Mouse (Mus musculus): Measurements from ENCODE around the gene Plcxd2. TPM values are rescaled to one million over a fixed set of nuclear protein-coding genes. Genes with fewer than 3 reads are reported as not detected.

The Plcxd2 gene
- polyA plus RNA-seq, 1 experiment from 2014 or later, result 1.2 TPM

GRCm38 (mm10) chr16:45973959-45974686 lies 35.9 kb downstream of the Plcxd2 start:
- Histone ChIP-seq H3K9ac (replicated peaks; ENCODE audit: low read depth, low read length) (no peak overlapping the region), H3K27ac (ENCODE audit: low read length) (no peak overlapping the region), H3K4me2 (replicated peaks; ENCODE audit: low read depth, low read length) (no peak overlapping the region), H3K4me1 (ENCODE audit: control insufficient read depth, insufficient read depth, low read length) (no peaks in the 10 kb centered on the region), H3K27me3 (ENCODE audit: control insufficient read depth, insufficient read depth, low read length) (no peaks in the 10 kb centered on the region), H3K36me3 (ENCODE audit: control insufficient read depth, insufficient read depth, low read length) (no peaks in the 10 kb centered on the region), H3K4me3 (ENCODE audit: low read depth, low read length) (no peak overlapping the region), H3K9me3 (ENCODE audit: control insufficient read depth, low read depth, low read length) (no peaks in the 10 kb centered on the region)
- ATAC-seq (ENCODE audit: insufficient number of reproducible peaks, insufficient read depth, low FRiP score, low read depth), result no peak
- 51% methylated on average over 9 of the region's 9 CpGs for WGBS

- Histone ChIP-seq H3K4me3 (ENCODE audit: low read depth, low read length) (no peak overlapping the region), H3K4me1 (ENCODE audit: control insufficient read depth, insufficient read depth, low read length) (peaks cover 6% of the 10 kb centered on the region; the same call in 1 of the 2 replicates), H3K9ac (replicated peaks; ENCODE audit: low read depth, low read length) (no peak overlapping the region), H3K36me3 (ENCODE audit: control insufficient read depth, insufficient read depth, low read length) (no peaks in the 10 kb centered on the region), H3K27ac (ENCODE audit: low read length) (no peak overlapping the region), H3K4me2 (replicated peaks; ENCODE audit: low read depth, low read length) (no peak overlapping the region), H3K9me3 (ENCODE audit: control insufficient read depth, low read depth, low read length) (no peaks in the 10 kb centered on the region), H3K27me3 (ENCODE audit: control insufficient read depth, insufficient read depth, low read length) (no peaks in the 10 kb centered on the region)
- WGBS, result 89% methylated on average over 2 of the region's 2 CpGs
- ATAC-seq (ENCODE audit: insufficient number of reproducible peaks, insufficient read depth, low FRiP score, low read depth), result no peak
Measured at GRCm38 (mm10) chr16:45970187-45970586, 39.8 kb downstream of the Plcxd2 start.

- no peaks in the 10 kb centered on the region for H3K36me3 ChIP-seq (ENCODE audit: control insufficient read depth, insufficient read depth, low read length)
- no peak overlapping the region for H3K4me2 ChIP-seq (replicated peaks; ENCODE audit: low read depth, low read length)
- no peak overlapping the region for H3K4me3 ChIP-seq (ENCODE audit: low read depth, low read length)
- no peak overlapping the region for H3K9ac ChIP-seq (replicated peaks; ENCODE audit: low read depth, low read length)
- H3K4me1 ChIP-seq (ENCODE audit: control insufficient read depth, insufficient read depth, low read length), result peaks cover 6% of the 10 kb centered on the region; the same call in 1 of the 2 replicates
- ATAC-seq (ENCODE audit: insufficient number of reproducible peaks, insufficient read depth, low FRiP score, low read depth), result no peak
- 72% methylated on average over 5 of the region's 5 CpGs for WGBS
- no peaks in the 10 kb centered on the region for H3K27me3 ChIP-seq (ENCODE audit: control insufficient read depth, insufficient read depth, low read length)
- no peak overlapping the region for H3K27ac ChIP-seq (ENCODE audit: low read length)
- H3K9me3 ChIP-seq (ENCODE audit: control insufficient read depth, low read depth, low read length), result no peaks in the 10 kb centered on the region
Measured at GRCm38 (mm10) chr16:45968716-45969115, 41.3 kb downstream of the Plcxd2 start.

GRCm38 (mm10) chr16:45967471-45967870 lies 42.5 kb downstream of the Plcxd2 start:
- Histone ChIP-seq H3K4me2 (replicated peaks; ENCODE audit: low read depth, low read length) (no peak overlapping the region), H3K9me3 (ENCODE audit: control insufficient read depth, low read depth, low read length) (no peaks in the 10 kb centered on the region), H3K27ac (ENCODE audit: low read length) (no peak overlapping the region), H3K27me3 (ENCODE audit: control insufficient read depth, insufficient read depth, low read length) (no peaks in the 10 kb centered on the region), H3K4me3 (ENCODE audit: low read depth, low read length) (no peak overlapping the region), H3K36me3 (ENCODE audit: control insufficient read depth, insufficient read depth, low read length) (no peaks in the 10 kb centered on the region), H3K9ac (replicated peaks; ENCODE audit: low read depth, low read length) (no peak overlapping the region), H3K4me1 (ENCODE audit: control insufficient read depth, insufficient read depth, low read length) (peaks cover 6% of the 10 kb centered on the region; the same call in 1 of the 2 replicates)
- WGBS, result 7% methylated on average over 7 of the region's 7 CpGs
- ATAC-seq (ENCODE audit: insufficient number of reproducible peaks, insufficient read depth, low FRiP score, low read depth), result peak; percentile 75; the same call in 1 of the 2 replicates

- no peaks in the 10 kb centered on the region for H3K27me3 ChIP-seq (ENCODE audit: control insufficient read depth, insufficient read depth, low read length)
- no peaks in the 10 kb centered on the region for H3K36me3 ChIP-seq (ENCODE audit: control insufficient read depth, insufficient read depth, low read length)
- H3K27ac ChIP-seq (ENCODE audit: low read length), result no peak overlapping the region
- H3K4me1 ChIP-seq (ENCODE audit: control insufficient read depth, insufficient read depth, low read length), result peaks cover 6% of the 10 kb centered on the region; the same call in 1 of the 2 replicates
- 48% methylated on average over 5 of the region's 5 CpGs for WGBS
- H3K4me2 ChIP-seq (replicated peaks; ENCODE audit: low read depth, low read length), result no peak overlapping the region
- H3K4me3 ChIP-seq (ENCODE audit: low read depth, low read length), result no peak overlapping the region
- no peak overlapping the region for H3K9ac ChIP-seq (replicated peaks; ENCODE audit: low read depth, low read length)
- no peaks in the 10 kb centered on the region for H3K9me3 ChIP-seq (ENCODE audit: control insufficient read depth, low read depth, low read length)
- no peak for ATAC-seq (ENCODE audit: insufficient number of reproducible peaks, insufficient read depth, low FRiP score, low read depth)
Measured at GRCm38 (mm10) chr16:45966604-45967003, 43.4 kb downstream of the Plcxd2 start.

- Histone ChIP-seq H3K9ac (replicated peaks; ENCODE audit: low read depth, low read length) (no peak overlapping the region), H3K27me3 (ENCODE audit: control insufficient read depth, insufficient read depth, low read length) (no peaks in the 10 kb centered on the region), H3K4me3 (ENCODE audit: low read depth, low read length) (no peak overlapping the region), H3K4me1 (ENCODE audit: control insufficient read depth, insufficient read depth, low read length) (peaks cover 6% of the 10 kb centered on the region; the same call in 1 of the 2 replicates), H3K9me3 (ENCODE audit: control insufficient read depth, low read depth, low read length) (no peaks in the 10 kb centered on the region), H3K36me3 (ENCODE audit: control insufficient read depth, insufficient read depth, low read length) (no peaks in the 10 kb centered on the region), H3K4me2 (replicated peaks; ENCODE audit: low read depth, low read length) (no peak overlapping the region), H3K27ac (ENCODE audit: low read length) (no peak overlapping the region)
- WGBS, result 66% methylated on average over 6 of the region's 6 CpGs
- ATAC-seq (ENCODE audit: insufficient number of reproducible peaks, insufficient read depth, low FRiP score, low read depth), result no peak
Measured at GRCm38 (mm10) chr16:45964777-45965176, 45.2 kb downstream of the Plcxd2 start.

- H3K4me1 ChIP-seq (ENCODE audit: control insufficient read depth, insufficient read depth, low read length), result peaks cover 6% of the 10 kb centered on the region; the same call in 1 of the 2 replicates
- H3K9ac ChIP-seq (replicated peaks; ENCODE audit: low read depth, low read length), result no peak overlapping the region
- no peak for ATAC-seq (ENCODE audit: insufficient number of reproducible peaks, insufficient read depth, low FRiP score, low read depth)
- no peak overlapping the region for H3K27ac ChIP-seq (ENCODE audit: low read length)
- 81% methylated on average over 8 of the region's 8 CpGs for WGBS
- no peaks in the 10 kb centered on the region for H3K36me3 ChIP-seq (ENCODE audit: control insufficient read depth, insufficient read depth, low read length)
- H3K27me3 ChIP-seq (ENCODE audit: control insufficient read depth, insufficient read depth, low read length), result no peaks in the 10 kb centered on the region
- H3K9me3 ChIP-seq (ENCODE audit: control insufficient read depth, low read depth, low read length), result no peaks in the 10 kb centered on the region
- no peak overlapping the region for H3K4me3 ChIP-seq (ENCODE audit: low read depth, low read length)
- no peak overlapping the region for H3K4me2 ChIP-seq (replicated peaks; ENCODE audit: low read depth, low read length)
Measured at GRCm38 (mm10) chr16:45963837-45964236, 46.2 kb downstream of the Plcxd2 start.

GRCm38 (mm10) chr16:45963088-45963487 lies 46.9 kb downstream of the Plcxd2 start:
- Histone ChIP-seq H3K4me1 (ENCODE audit: control insufficient read depth, insufficient read depth, low read length) (peaks cover 6% of the 10 kb centered on the region; the same call in 1 of the 2 replicates), H3K27me3 (ENCODE audit: control insufficient read depth, insufficient read depth, low read length) (no peaks in the 10 kb centered on the region), H3K4me3 (ENCODE audit: low read depth, low read length) (no peak overlapping the region), H3K9ac (replicated peaks; ENCODE audit: low read depth, low read length) (no peak overlapping the region), H3K9me3 (ENCODE audit: control insufficient read depth, low read depth, low read length) (no peaks in the 10 kb centered on the region), H3K4me2 (replicated peaks; ENCODE audit: low read depth, low read length) (no peak overlapping the region), H3K27ac (ENCODE audit: low read length) (no peak overlapping the region), H3K36me3 (ENCODE audit: control insufficient read depth, insufficient read depth, low read length) (no peaks in the 10 kb centered on the region)
- ATAC-seq (ENCODE audit: insufficient number of reproducible peaks, insufficient read depth, low FRiP score, low read depth), result no peak
- WGBS, result 29% methylated on average over 5 of the region's 5 CpGs

- H3K4me2 ChIP-seq (replicated peaks; ENCODE audit: low read depth, low read length), result no peak overlapping the region
- H3K36me3 ChIP-seq (ENCODE audit: control insufficient read depth, insufficient read depth, low read length), result no peaks in the 10 kb centered on the region
- no peak overlapping the region for H3K4me3 ChIP-seq (ENCODE audit: low read depth, low read length)
- 70% methylated on average over 3 of the region's 3 CpGs for WGBS
- no peak overlapping the region for H3K9ac ChIP-seq (replicated peaks; ENCODE audit: low read depth, low read length)
- ATAC-seq (ENCODE audit: insufficient number of reproducible peaks, insufficient read depth, low FRiP score, low read depth), result no peak
- no peaks in the 10 kb centered on the region for H3K27me3 ChIP-seq (ENCODE audit: control insufficient read depth, insufficient read depth, low read length)
- no peak overlapping the region for H3K27ac ChIP-seq (ENCODE audit: low read length)
- no peaks in the 10 kb centered on the region for H3K4me1 ChIP-seq (ENCODE audit: control insufficient read depth, insufficient read depth, low read length)
- H3K9me3 ChIP-seq (ENCODE audit: control insufficient read depth, low read depth, low read length), result no peaks in the 10 kb centered on the region
Measured at GRCm38 (mm10) chr16:45960978-45961377, 49.0 kb downstream of the Plcxd2 start.
